Mouse (Mus musculus) gonadal fat pad, adult 2 months (tissue): ENCODE measurements around the gene Rtn3. TPM values are rescaled to one million over a fixed set of nuclear protein-coding genes. Genes with fewer than 3 reads are reported as not detected.

Source experiments
- DNase-seq: peaks from one replicate; pipeline ENCODE4 v3.0.0-alpha.2; 2012; ENCODE audit warnings: low read depth
- polyA plus RNA-seq: library from polyadenylated mRNA; depleted of rRNA; stranded (reverse); fragments of >200 nt; gene quantifications from 2 replicates; pipeline ENCODE4 v1.2.3, GENCODE M21; 2012

Rtn3 gene
- polyA plus RNA-seq, 1 experiment: 190 TPM

- DNase-seq: no peak
Measured at GRCm38 (mm10) chr19:7487680-7488079, 4.6 kb upstream of the Rtn3 start.

- DNase-seq: no peak
Measured at GRCm38 (mm10) chr19:7484076-7484475, 995 bp upstream of the Rtn3 start.

GRCm38 (mm10) chr19:7483512-7483882 lies 416 bp upstream of the Rtn3 start:
- DNase-seq: no peak

- DNase-seq: no peak
Measured at GRCm38 (mm10) chr19:7482266-7482598, 849 bp downstream of the Rtn3 start.

GRCm38 (mm10) chr19:7481541-7482265 lies 1.4 kb downstream of the Rtn3 start:
- DNase-seq: no peak

- DNase-seq: no peak
Measured at GRCm38 (mm10) chr19:7479751-7480248, 3.3 kb downstream of the Rtn3 start.

GRCm38 (mm10) chr19:7470643-7471042 lies 12.4 kb downstream of the Rtn3 start:
- no peak for DNase-seq

GRCm38 (mm10) chr19:7467915-7468314 lies 15.2 kb downstream of the Rtn3 start:
- no peak for DNase-seq

GRCm38 (mm10) chr19:7459370-7459769 lies 23.7 kb downstream of the Rtn3 start:
- DNase-seq: no peak

GRCm38 (mm10) chr19:7458901-7459300 lies 24.2 kb downstream of the Rtn3 start:
- DNase-seq: no peak

- DNase-seq: no peak
Measured at GRCm38 (mm10) chr19:7456803-7457202, 26.3 kb downstream of the Rtn3 start.

GRCm38 (mm10) chr19:7445596-7445995 lies 37.5 kb downstream of the Rtn3 start:
- DNase-seq: no peak

GRCm38 (mm10) chr19:7445105-7445504 lies 38.0 kb downstream of the Rtn3 start:
- DNase-seq: no peak

- no peak for DNase-seq
Measured at GRCm38 (mm10) chr19:7441493-7441892, 41.6 kb downstream of the Rtn3 start.

GRCm38 (mm10) chr19:7438295-7438694 lies 44.8 kb downstream of the Rtn3 start:
- DNase-seq: no peak

- no peak for DNase-seq
Measured at GRCm38 (mm10) chr19:7436061-7436970, 46.8 kb downstream of the Rtn3 start.

GRCm38 (mm10) chr19:7434887-7435286 lies 48.2 kb downstream of the Rtn3 start:
- no peak for DNase-seq

- no peak for DNase-seq
Measured at GRCm38 (mm10) chr19:7425398-7425775, 57.7 kb downstream of the Rtn3 start.

GRCm38 (mm10) chr19:7424590-7425397 lies 58.3 kb downstream of the Rtn3 start:
- no peak for DNase-seq

GRCm38 (mm10) chr19:7424131-7424530 lies 59.0 kb downstream of the Rtn3 start:
- no peak for DNase-seq

GRCm38 (mm10) chr19:7423656-7424030 lies 59.4 kb downstream of the Rtn3 start:
- no peak for DNase-seq

- no peak for DNase-seq
Measured at GRCm38 (mm10) chr19:7423028-7423655, 59.9 kb downstream of the Rtn3 start.
